Mouse (Mus musculus) heart, adult 18-20 months (tissue): ENCODE data around the gene Sptbn4. TPM values are rescaled to one million over a fixed set of nuclear protein-coding genes. Genes with fewer than 3 reads are reported as not detected.

Source experiments
- DNase-seq, 2 experiments: peaks; one replicate each; pipeline ENCODE4 v3.0.0; 2021 to 2022; ENCODE audit warnings: mixed read lengths in 1 of 2
- total RNA-seq, 2 experiments: library from RNA; stranded (reverse); gene quantifications; 2 replicates each; pipeline ENCODE4 v1.2.3; 2021

Sptbn4 gene
- total RNA-seq, 2 experiments from 2014 or later: 0.30 to 0.31 TPM

DNA sequence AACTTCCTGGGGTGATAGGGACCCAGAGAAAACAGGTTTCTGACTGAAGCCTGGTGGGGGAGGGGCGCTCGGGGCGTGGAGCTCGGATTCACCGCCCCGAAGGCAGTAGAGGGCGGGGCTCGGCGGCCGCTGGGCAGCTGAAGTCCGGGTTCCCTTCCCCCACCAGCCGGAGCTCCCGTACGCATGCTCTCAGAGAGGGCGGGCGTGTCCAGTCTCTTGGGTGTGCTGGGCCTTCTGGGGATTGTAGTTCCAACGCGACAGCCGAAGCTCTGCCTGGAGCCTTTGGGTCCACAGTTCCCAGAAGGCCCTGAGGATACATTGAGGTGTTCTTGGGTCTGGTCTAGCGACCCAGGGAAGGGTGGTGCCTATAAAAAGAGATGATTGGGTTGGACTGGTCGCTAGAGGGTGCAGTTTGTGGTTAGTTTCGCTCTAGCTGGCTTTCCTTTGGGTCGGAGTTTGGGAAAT lies 27.0 kb upstream of the Sptbn4 start:
- peak; percentile 98 to 99 for DNase-seq

DNA sequence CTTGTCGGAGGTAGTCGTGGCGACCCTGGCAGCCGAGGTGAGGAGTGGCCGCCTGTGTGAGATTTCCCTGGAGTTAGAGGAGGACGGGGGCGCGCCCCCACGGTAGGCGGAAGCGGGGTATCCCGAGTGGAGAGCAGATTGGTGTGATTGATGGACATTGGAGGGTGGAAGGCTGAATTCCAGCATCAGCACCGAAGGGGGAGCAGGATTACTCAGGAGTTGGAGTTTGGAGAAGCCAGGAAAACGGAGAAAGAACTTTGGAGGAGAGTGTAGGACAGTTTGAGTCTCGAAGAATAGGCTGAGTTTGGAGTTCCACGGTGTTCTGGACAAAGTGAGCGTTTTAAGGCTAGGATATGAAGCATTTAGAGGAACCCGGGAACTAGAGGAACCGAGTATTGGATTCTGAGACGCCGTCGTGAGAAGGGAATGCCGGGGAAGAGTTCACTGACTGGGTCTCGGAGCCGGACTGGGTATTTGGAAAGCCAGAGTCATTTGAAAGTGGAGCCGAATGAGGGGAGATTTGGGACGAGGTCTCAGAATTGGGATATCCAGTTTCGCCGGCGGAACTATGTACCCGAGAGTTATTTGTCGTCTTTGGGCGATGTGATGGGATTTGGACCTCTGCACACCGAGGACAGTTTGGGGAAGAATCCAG lies 26.5 kb upstream of the Sptbn4 start:
- DNase-seq: no peak

DNA sequence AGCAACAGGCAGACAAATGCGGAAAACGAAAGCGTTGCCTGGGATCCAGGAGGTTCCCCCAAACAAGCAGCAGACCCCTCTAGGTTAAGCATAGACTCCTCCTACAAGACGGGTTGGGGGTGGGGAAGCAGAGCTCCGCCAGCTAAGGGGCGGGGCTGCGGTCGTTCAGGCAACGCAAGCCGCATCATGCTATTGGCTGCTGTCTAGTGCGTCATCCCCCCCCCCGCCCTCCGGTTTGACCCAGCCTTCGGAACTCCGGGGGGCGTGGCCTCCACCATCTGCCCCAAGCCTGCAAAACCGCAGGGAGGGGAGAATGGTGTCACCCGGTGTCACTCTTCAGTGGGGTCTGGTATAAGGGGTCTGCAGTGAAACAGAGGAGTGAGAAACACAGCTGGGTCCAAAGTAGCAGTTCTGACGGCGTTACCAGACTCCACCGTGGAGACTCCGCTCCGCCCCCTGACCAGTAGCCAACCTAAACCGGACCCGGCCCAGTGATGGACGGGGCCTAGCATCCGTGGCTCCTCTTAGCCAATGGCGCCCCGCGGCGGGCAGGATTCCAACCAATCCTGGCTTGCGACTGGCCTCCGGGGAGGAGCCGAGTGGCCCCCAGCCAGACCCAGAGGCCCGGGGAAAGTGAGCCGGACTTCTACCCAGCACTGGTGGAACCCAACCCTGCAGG lies 25.8 kb upstream of the Sptbn4 start, which contains the start of gene Sertad3:
Gene Sertad3 (plus strand): TSS at position 613 of the 679 bp plus-strand sequence.
- DNase-seq: peak; percentile 99

DNA sequence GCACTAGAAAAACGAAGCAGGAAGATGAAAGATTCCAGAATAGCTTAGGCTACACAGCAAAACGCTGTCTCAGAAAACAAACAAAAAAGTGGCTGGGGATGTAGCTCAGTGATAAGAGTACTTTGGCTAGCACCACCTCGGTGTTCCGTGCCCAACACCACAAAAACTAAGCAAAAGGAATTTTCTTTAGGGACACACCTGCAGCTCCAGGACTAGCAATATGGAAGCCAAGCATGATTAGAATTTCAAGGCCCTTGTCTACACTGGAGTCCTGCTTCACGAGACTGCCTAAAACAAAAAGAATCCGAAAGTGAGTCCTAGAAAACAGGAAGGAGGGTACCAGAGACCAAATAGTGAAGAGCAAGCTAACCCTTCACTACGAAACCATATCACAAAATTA lies 25.1 kb upstream of the Sptbn4 start:
- peak in 1 of 2 experiments; percentile 54 for DNase-seq

DNA sequence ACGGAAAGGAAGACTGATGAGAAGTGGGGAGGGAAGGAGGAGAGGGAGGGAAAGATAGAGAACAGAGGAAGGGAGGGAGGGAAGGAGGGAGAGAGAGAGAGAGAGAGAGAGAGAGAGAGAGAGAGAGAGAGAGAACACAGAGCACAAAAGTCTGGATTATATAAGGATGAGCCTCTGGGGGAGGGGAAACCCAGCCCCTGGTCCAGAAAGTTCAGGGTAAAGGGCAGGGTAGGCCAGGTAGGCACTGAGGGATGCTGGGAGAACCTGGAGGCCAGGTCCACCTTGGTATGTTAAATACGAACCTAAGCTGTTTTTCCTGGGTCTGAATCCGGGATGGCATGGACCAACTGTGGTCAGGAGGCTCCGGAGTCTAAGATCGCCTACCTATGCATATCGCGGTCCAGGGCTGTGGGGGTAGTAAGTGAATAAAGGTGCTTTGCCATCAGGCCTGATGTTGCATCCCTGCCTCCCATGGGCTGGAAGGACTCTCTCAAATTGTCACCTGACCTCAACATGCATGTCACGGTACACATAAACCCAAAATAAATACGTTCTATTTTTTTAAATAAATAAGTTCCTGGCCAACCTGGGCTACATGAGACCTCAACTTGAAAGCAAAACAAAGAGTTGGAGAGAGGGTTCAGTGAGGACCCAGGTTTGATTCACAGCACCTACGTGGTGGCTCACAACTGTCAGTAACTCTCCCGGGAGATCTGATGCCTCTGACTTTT lies 24.1 kb upstream of the Sptbn4 start:
- no peak for DNase-seq

DNA sequence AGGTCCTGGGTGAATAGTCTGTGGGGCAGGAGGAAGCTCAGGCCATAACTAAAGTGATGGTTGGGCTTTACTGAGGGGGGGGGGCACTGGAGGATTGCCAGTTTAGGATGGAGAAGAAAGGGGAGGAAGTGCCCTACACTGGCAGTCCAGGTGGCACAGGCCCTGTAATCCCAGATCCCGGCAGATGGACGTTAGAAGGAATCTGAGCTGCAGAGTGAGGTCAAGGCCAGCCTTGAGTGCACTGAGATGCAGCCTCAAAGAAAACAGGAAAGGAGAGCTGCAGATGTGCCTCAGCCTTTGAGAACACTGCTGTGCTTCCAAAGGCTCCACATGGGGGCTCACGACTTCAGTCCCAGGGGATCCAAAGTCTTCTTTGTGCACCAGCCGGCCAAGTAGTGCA lies 20.2 kb upstream of the Sptbn4 start:
- no peak for DNase-seq

DNA sequence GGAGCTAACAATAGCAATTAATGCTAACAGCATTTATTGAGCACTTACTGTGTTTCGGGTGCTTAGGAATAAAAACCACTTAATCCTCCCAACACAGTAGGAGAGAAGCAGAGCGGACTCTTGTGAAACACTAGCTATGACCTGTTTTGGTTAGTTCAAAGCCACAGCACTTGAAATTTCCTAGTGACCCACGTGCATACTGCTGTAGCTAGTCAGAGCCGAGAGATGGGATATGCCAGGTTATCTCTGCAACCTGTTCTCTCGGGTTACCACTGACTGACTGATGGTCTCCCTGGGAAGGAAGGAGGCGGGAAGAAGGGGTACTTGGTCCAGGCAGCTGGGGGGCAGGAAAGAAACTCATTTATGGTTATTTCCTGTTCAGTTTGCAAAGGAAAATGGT lies 13.0 kb upstream of the Sptbn4 start:
- DNase-seq: no peak

DNA sequence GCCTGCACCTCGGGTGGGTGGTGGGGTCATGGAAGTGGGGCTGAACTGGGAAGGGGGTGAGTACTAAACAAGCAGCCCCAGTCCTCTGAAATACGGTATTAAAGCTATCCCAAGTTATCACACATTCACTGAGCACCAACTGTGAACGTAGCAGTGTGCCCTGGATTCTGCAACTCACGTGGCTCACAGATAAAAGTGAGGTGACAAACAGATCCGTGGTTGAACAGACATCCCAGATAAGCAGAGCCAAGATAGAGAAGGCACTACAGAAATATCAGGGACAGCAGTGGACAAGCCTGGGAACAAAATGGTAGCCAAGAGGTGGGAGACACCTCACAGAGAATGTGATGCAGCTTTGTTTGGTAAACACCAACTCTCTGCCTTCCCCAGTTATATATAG lies 12.2 kb upstream of the Sptbn4 start:
- no peak for DNase-seq

DNA sequence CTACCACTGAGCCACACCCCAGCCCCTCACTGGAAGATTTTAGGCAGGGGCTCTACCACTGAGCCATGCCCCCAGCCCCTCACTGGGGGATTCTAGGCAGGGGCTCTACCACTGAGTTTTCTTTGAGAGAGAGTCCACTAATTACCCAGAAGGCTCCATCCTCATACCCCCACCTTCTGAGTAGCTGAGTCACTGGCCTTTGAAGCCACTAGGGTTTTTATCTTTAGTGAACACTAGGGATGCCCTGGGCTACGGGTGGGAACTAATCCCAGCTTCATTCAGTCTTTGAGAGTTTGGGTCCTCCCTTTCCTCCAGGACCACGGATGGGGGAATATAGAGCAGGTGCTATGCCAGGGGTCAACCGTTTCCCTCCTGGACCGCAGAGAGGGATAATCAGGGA lies 11.1 kb upstream of the Sptbn4 start:
- no peak for DNase-seq

DNA sequence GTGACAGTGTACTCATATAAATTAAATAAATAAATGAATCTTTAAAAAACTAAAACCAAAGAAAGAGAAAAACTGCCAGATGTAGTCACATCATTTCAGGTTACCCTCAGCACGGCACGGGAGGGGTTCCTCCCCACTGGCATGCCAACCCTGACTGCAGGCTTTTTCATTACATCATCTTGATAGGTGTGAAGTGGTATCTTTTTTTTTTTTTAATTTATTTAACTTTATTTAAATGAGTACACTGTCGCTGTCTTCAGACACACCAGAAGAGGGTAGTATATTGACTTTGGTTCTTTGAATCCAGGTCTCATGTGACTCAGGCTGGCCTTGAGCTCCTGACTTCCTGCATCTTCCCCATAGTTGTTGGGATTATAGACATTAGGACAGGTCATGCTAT lies 7.8 kb upstream of the Sptbn4 start:
- DNase-seq: no peak

DNA sequence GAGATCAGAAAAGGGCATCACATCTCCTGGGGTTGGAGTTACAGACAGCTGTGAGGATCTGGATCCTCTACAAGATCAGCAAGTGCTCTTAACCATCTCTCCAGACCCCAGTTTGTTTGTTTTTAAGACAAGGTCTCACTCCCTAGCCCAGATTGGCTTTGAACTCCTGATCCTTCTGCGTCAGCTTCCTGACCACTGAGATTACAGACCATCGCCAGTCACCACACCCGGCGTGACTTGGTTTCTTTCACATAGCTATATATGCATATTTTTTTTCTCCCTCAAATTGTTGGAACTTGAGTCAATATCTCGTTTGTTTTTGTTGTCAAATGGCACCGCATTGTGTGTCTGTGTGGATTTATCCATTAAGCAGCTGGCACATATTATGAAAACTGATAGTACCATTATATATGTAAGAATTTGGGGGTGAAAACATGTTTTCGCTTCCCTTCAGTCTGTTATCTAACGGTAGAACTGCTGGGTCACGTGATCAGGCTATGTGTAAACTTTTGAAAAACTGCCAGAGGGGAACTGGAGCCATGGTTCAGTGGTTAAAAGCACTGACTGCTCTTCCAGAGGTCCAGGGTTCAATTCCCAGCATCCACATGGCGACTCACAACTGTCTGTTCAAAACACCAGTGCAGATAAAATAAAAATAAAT lies 7.1 kb upstream of the Sptbn4 start:
- DNase-seq: no peak

DNA sequence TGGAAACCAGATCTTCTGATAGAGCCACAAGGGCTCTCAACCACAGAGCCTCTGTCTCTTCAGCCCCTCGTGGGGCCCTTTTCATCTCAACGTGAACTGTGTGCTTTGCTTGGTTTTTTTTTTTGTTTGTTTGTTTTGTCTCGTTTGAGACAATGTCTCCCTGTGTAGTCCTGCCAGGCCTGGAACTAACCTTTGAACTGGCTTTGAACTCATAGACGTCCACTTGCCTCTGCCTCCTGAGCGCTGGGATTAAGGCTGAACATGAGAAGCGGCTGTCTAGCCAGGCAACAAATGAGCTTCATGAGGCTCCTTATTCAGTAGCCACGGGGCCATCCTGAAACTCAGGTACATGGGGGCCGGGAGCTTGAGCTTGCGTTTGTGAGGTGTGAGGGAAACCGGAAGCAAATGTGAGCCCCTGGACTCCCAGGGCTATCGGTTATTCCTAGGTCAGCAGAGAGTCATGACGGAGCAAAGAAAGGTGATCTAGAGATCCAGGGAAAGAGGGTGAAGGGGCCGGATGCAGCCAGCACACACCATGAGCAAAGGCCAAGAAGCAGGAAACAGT lies 4.8 kb upstream of the Sptbn4 start:
- no peak for DNase-seq

DNA sequence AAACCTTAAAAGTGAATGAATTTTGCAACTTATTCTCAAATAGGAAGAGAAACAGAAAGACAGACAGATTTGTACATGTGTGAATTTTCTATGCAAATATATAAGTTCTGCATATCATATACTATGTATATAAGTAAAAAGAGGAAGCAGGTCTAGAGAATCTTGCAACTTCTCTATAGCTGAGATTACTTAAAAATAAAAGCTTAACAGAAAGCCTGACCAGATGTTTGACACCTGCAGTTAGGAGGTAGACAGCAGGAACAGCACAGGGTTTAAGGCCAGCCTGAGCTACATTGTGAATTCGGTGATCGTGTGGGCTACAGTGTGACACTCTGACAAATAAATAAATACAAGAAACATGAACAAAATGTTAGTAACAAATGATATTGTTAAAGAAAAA lies 3.9 kb upstream of the Sptbn4 start:
- no peak for DNase-seq

DNA sequence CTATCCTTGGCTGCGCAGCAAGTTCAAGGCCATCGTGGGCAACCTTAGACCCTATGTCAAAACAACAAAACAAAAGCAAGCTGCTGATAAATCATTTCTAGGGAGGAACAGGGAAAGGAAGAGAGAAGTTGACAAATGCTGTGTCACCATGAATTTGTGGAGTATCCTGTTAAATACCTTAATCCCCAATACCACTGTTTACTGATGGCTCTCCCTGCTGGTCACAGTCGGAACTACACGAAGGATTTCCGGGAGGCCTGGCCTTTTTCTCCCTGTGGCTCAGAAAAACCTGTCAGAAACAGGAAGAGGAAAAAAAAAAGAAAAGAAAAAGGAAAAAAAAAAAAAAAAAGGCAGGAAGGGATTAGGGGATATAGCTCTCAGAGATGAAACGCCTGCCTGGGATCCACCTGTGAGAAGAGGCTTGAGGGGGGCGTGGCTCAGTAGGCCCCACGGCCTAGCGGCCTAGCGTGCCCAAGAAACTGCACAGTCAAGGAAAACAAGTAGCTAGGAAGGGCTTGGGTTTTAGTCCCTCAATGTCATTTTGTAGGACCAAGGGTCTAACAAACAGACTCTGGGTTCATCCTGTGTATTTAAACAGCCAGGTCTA lies 1.9 kb upstream of the Sptbn4 start:
- peak; percentile 76 to 89 for DNase-seq

DNA sequence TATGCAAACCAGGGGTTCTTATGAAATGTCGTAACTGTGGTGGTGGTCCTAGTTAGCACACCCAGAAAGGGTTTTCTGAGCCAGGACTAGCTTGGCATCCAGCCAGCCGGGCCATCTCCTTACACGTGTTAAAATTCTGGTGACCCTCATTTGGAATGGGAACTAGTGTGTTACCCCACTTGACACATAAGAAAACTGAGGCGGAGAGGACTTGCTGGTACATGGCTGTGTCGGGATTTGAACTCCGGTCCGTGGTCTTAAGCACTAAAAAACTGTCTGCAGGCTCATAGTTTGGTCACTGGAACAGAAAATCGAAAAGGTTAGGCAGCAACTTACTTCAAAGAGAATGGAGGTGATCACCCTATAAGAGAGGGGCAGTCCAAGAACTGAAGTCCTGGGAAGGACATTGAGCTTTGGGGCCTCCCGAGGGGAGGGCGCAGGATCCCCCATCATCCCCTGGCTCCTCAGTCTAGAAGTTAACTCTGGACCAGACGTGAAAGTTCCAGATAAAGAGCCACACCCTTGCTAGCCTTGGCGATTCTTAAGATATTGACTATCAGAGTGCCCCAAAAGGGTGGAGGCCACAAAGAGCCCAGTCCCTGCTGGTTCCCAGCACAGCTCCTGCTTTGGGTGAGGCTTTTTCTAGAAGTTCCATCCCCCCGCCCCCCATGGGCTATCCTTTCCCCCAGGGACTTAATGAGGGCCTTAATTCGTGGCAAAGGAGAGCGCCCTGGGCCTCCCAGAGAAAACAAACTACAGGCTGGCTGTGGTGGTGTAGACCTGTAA lies 1.1 kb upstream of the Sptbn4 start:
- DNase-seq: no peak

DNA sequence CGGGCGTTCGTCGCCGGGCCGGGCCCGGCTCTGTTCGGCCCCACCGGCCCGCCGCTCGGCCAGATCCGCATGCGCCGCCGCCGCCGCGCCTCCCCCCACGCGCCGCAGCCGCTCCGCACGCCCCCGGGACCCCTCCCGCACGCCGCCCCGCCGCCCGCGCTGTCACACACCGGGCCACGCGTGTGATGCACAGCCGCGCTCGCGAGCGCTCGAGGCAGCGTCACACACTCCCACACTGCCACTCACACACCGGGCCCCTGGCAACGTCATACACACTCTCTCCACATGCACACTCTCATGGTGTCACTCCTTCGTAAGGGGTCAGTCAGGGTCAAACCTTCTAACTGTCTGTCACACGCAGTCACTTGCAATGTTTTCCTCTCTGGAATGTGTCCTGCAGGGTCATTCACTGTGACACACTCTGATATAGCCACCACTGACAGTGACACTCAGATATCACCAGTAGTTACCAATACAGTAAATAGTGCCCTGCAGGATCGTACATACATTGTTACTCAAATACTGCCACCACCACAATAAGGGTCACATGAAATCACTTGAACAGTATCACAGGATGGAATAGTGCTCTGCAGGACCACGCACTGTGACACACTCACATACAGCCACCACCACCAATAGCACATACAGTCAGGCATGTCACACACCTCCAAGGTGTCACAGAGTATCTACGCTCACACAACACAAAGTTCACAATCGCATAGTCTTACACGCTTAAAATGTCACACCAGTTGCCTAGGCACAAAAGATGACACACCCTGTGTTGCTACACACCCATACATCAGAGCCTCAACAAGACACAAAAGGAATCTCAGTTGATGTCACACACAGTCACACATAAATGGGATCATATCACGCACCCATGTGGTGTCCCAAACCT lies 716 bp downstream of the Sptbn4 start:
- peak; percentile 12 to 36 for DNase-seq

DNA sequence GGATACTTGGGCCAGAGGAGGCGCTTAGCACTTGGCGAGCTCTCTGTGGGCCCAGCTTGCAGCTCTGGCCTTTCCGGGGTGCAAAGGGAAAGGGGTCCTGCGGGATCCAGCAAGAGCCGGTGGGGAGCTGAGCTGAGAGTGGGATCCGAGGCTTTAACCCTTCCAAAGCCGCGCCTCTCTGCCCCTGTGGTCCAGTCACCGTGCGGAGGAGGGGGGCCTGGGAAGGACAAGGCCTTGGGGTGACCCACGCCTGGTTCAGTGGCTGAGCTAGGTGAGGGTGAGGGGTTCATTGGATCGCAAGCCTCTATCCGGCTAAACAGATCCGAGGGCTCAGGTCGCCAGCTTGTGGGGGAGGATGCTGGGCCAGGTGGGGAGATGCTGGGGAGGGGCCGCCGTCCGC lies 1.4 kb downstream of the Sptbn4 start:
- DNase-seq: peak in 1 of 2 experiments; percentile 10

DNA sequence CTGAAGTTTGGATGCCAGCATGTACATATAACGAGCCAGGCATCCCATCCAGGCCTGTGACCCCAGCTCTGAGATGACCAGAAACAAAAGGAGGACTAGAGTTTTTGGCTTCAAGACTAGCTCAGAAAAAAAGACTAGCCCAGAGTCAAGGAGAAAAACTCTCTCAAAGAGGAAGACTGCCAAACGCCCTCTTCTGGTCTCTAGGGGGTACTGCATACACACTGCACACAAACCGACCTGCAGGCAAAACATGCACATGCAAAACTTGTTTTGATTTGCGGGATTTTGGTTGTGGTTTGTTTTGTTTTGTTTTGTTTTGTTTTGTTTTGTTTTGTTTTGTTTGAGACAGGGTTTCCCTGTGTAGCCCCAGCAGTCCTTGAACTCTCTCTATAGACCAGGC lies 7.5 kb downstream of the Sptbn4 start:
- DNase-seq: no peak

DNA sequence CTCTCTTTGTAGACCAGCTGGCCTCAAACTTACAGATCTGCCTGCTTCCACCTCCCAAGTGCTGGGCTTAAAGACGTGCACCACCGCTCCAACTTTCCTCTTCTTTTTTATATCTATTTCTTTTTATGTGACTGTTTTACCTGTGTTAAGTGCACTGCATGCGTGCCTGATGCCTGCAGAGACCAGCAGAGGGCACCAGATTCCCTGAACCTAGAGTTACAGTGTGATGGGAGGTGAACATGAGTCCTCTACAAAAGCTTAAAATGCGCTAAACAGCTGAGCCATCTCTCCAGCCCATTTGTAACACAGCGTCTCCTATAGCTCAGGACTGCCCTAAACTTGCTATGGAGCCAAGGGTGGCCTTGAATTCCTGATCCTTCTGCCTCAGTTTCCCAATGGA lies 9.9 kb downstream of the Sptbn4 start:
- DNase-seq: peak in 1 of 2 experiments; percentile 15

DNA sequence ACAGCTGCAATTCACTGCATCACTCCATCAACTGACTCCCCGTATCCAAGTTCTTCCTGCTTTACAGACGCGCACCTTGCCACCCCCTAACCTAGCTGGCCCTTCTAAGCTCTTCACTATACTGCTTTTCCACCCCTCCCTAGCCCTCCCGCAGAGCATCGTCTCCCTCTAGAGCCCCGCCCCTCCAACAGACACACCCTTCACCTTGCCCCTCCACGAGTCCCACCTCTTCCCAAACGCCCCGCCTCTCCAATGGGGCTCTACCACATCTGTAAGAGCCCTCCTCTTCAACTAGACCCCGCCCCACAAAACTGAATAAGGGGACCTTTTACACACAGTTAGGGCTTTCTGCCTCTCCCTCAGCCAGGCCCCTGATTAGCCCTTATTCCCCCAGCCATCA lies 13.7 kb downstream of the Sptbn4 start:
- DNase-seq: no peak
